Mouse (Mus musculus): ENCODE data around the gene Rnf212. TPM values are rescaled to one million over a fixed set of nuclear protein-coding genes. Genes with fewer than 3 reads are reported as not detected.

The Rnf212 gene
- polyA plus RNA-seq, 1 experiment from 2014 or later: not detected

- no peak overlapping the region for H3K27ac ChIP-seq
- no peaks in the 10 kb centered on the region for H3K9me3 ChIP-seq
- no peak overlapping the region for H3K4me3 ChIP-seq
- H3K4me1 ChIP-seq: peaks cover 3% of the 10 kb centered on the region; the same call in 1 of the 2 replicates
- ATAC-seq (ENCODE audit: low FRiP score, low read depth): 0 out of 2 replicates have a peak, but pooled peaks have one; percentile 12
- WGBS: 65% methylated on average over 6 of the region's 6 CpGs
- no peaks in the 10 kb centered on the region for H3K27me3 ChIP-seq (replicated peaks)
- no peak overlapping the region for H3K4me2 ChIP-seq (replicated peaks)
- H3K36me3 ChIP-seq: peaks cover 22% of the 10 kb centered on the region
- no peak overlapping the region for H3K9ac ChIP-seq
Measured at GRCm38 (mm10) chr5:108708981-108709731, 65.6 kb downstream of the Rnf212 start.

- ATAC-seq (ENCODE audit: low FRiP score, low read depth): no peak
- Histone ChIP-seq H3K27me3 (replicated peaks) (no peaks in the 10 kb centered on the region), H3K4me1 (no peaks in the 10 kb centered on the region), H3K27ac (no peak overlapping the region), H3K9ac (no peak overlapping the region), H3K36me3 (peaks cover 22% of the 10 kb centered on the region), H3K4me2 (replicated peaks) (no peak overlapping the region), H3K9me3 (no peaks in the 10 kb centered on the region), H3K4me3 (no peak overlapping the region)
- 95% methylated on average over 1 of the region's 1 CpGs for WGBS
Measured at GRCm38 (mm10) chr5:108708419-108708818, 66.4 kb downstream of the Rnf212 start.

GRCm38 (mm10) chr5:108707758-108708157 lies 67.0 kb downstream of the Rnf212 start:
- no peak for ATAC-seq (ENCODE audit: low FRiP score, low read depth)
- 88% methylated on average over 2 of the region's 2 CpGs for WGBS
- H3K36me3 ChIP-seq: peaks cover 22% of the 10 kb centered on the region

GRCm38 (mm10) chr5:108703754-108704626 lies 70.8 kb downstream of the Rnf212 start:
- 84% methylated on average over 12 of the region's 12 CpGs for WGBS
- Histone ChIP-seq H3K4me1 (peaks cover 9% of the 10 kb centered on the region), H3K4me2 (replicated peaks) (no peak overlapping the region), H3K9ac (no peak overlapping the region), H3K9me3 (no peaks in the 10 kb centered on the region), H3K27me3 (replicated peaks) (no peaks in the 10 kb centered on the region), H3K4me3 (no peak overlapping the region), H3K27ac (no peak overlapping the region), H3K36me3 (peaks cover 22% of the 10 kb centered on the region)
- no peak for ATAC-seq (ENCODE audit: low FRiP score, low read depth)

More at GRCm38 (mm10) chr5:108707758-108708157, 67.0 kb downstream of the Rnf212 start:
- no peaks in the 10 kb centered on the region for H3K9me3 ChIP-seq
- no peak overlapping the region for H3K4me2 ChIP-seq (replicated peaks)
- H3K27ac ChIP-seq: no peak overlapping the region
- H3K4me1 ChIP-seq: no peaks in the 10 kb centered on the region
- no peak overlapping the region for H3K4me3 ChIP-seq
- no peak overlapping the region for H3K9ac ChIP-seq
- H3K27me3 ChIP-seq (replicated peaks): no peaks in the 10 kb centered on the region

- Histone ChIP-seq H3K27ac (no peak overlapping the region), H3K27me3 (replicated peaks) (no peaks in the 10 kb centered on the region), H3K4me1 (peaks cover 32% of the 10 kb centered on the region), H3K9me3 (no peaks in the 10 kb centered on the region), H3K4me2 (replicated peaks) (no peak overlapping the region), H3K4me3 (no peak overlapping the region), H3K36me3 (peaks cover 20% of the 10 kb centered on the region), H3K9ac (no peak overlapping the region)
- 79% methylated on average over 10 of the region's 10 CpGs for WGBS
- no peak for ATAC-seq (ENCODE audit: low FRiP score, low read depth)
Measured at GRCm38 (mm10) chr5:108701341-108702021, 73.3 kb downstream of the Rnf212 start.

GRCm38 (mm10) chr5:108700346-108700745 lies 74.4 kb downstream of the Rnf212 start:
- Histone ChIP-seq H3K9ac (no peak overlapping the region), H3K27ac (no peak overlapping the region), H3K36me3 (peaks cover 9% of the 10 kb centered on the region), H3K9me3 (no peaks in the 10 kb centered on the region), H3K4me1 (peaks cover 43% of the 10 kb centered on the region), H3K4me3 (no peak overlapping the region), H3K4me2 (replicated peaks) (no peak overlapping the region), H3K27me3 (replicated peaks) (no peaks in the 10 kb centered on the region)
- WGBS: 57% methylated on average over 3 of the region's 3 CpGs
- ATAC-seq (ENCODE audit: low FRiP score, low read depth): no peak

- WGBS: 3% methylated on average over 4 of the region's 4 CpGs
- H3K27ac ChIP-seq: peak overlapping the region; percentile 32; the same call in 1 of the 2 replicates
- no peak overlapping the region for H3K4me3 ChIP-seq
- no peak overlapping the region for H3K9ac ChIP-seq
- peak; percentile 28 for ATAC-seq (ENCODE audit: low FRiP score, low read depth)
- H3K36me3 ChIP-seq: no peaks in the 10 kb centered on the region
- H3K4me2 ChIP-seq (replicated peaks): peak overlapping the region; percentile 36
- peaks cover 59% of the 10 kb centered on the region for H3K4me1 ChIP-seq
- H3K27me3 ChIP-seq (replicated peaks): peaks cover 10% of the 10 kb centered on the region
- no peaks in the 10 kb centered on the region for H3K9me3 ChIP-seq
Measured at GRCm38 (mm10) chr5:108697341-108697753, 77.4 kb downstream of the Rnf212 start.

- Histone ChIP-seq H3K4me2 (replicated peaks) (peak overlapping the region; percentile 36), H3K27me3 (replicated peaks) (peaks cover 10% of the 10 kb centered on the region), H3K27ac (no peak overlapping the region), H3K4me3 (no peak overlapping the region), H3K9me3 (no peaks in the 10 kb centered on the region), H3K9ac (no peak overlapping the region), H3K36me3 (no peaks in the 10 kb centered on the region), H3K4me1 (peaks cover 59% of the 10 kb centered on the region)
- no peak for ATAC-seq (ENCODE audit: low FRiP score, low read depth)
- 78% methylated on average over 3 of the region's 3 CpGs for WGBS
Measured at GRCm38 (mm10) chr5:108696542-108696941, 78.2 kb downstream of the Rnf212 start.

GRCm38 (mm10) chr5:108695861-108696260 lies 78.9 kb downstream of the Rnf212 start:
- no peaks in the 10 kb centered on the region for H3K9me3 ChIP-seq
- H3K27ac ChIP-seq: no peak overlapping the region
- H3K4me1 ChIP-seq: peaks cover 59% of the 10 kb centered on the region
- H3K4me2 ChIP-seq (replicated peaks): peak overlapping the region; percentile 96; the same call in 1 of the 2 replicates
- WGBS: 94% methylated on average over 12 of the region's 12 CpGs
- peaks cover 10% of the 10 kb centered on the region for H3K27me3 ChIP-seq (replicated peaks)
- H3K9ac ChIP-seq: no peak overlapping the region
- H3K4me3 ChIP-seq: no peak overlapping the region
- no peaks in the 10 kb centered on the region for H3K36me3 ChIP-seq
- ATAC-seq (ENCODE audit: low FRiP score, low read depth): no peak

- Histone ChIP-seq H3K36me3 (no peaks in the 10 kb centered on the region), H3K27me3 (replicated peaks) (peaks cover 10% of the 10 kb centered on the region), H3K9ac (peak overlapping the region; percentile 75), H3K4me3 (peak overlapping the region; percentile 88), H3K27ac (no peak overlapping the region; the same call in 1 of the 2 replicates), H3K4me1 (peaks cover 52% of the 10 kb centered on the region), H3K4me2 (replicated peaks) (peak overlapping the region; percentile 96), H3K9me3 (no peaks in the 10 kb centered on the region)
- WGBS: 1% methylated on average over 94 of the region's 99 CpGs
- ATAC-seq (ENCODE audit: low FRiP score, low read depth): peak; percentile 62
Measured at GRCm38 (mm10) chr5:108694352-108695261, 80.2 kb downstream of the Rnf212 start.

GRCm38 (mm10) chr5:108693872-108694288 lies 80.9 kb downstream of the Rnf212 start:
- Histone ChIP-seq H3K27ac (no peak overlapping the region), H3K4me1 (peaks cover 49% of the 10 kb centered on the region)

More at GRCm38 (mm10) chr5:108693872-108694288, 80.9 kb downstream of the Rnf212 start:
- peak; percentile 91 for ATAC-seq (ENCODE audit: low FRiP score, low read depth)
- Histone ChIP-seq H3K36me3 (no peaks in the 10 kb centered on the region), H3K9me3 (no peaks in the 10 kb centered on the region), H3K4me2 (replicated peaks) (peak overlapping the region; percentile 96), H3K4me3 (peak overlapping the region; percentile 88), H3K9ac (peak overlapping the region; percentile 75), H3K27me3 (replicated peaks) (peaks cover 10% of the 10 kb centered on the region)
- under 1% methylated on average over 43 of the region's 43 CpGs for WGBS

All from neural tube, embryonic 12.5 days (tissue).